Mouse (Mus musculus): ENCODE measurements at regions not wholly inside any gene's neighbourhood (a gene's known extent, or its start where the extent isn't known, plus 50 kb on each side); places are given as distances from the start of the nearest gene placed in this dataset.

- DNase-seq (ENCODE audit: low spot score in 2 of 2), result no peak
Observed at GRCm38 (mm10) chr2:115309856-115310631, 271.5 kb upstream of the BC052040 start.

GRCm38 (mm10) chr2:115318551-115318950 is 263.0 kb upstream of the BC052040 start:
- no peak for DNase-seq (ENCODE audit: low spot score in 2 of 2)

DNA sequence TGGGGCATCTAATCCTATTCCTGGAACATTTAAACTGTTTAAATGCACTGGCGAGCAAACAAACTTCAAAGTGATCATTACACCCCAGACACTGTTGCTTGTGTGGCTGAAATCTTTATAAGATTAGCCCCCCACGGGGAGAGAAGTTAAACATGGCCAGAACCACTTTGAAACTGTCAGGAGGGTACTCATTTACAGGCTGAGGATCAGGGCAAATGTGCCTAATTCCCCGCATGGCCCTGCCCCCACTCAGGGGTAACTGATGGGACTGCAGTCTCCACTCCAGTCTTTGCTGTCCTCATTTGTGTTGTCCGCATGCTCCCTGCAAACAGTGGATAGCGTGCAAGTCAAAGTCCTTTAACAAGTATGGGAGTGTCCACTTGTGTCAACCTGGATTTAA is 258.9 kb upstream of the BC052040 start:
- DNase-seq (ENCODE audit: low spot score in 2 of 2), result no peak

DNA sequence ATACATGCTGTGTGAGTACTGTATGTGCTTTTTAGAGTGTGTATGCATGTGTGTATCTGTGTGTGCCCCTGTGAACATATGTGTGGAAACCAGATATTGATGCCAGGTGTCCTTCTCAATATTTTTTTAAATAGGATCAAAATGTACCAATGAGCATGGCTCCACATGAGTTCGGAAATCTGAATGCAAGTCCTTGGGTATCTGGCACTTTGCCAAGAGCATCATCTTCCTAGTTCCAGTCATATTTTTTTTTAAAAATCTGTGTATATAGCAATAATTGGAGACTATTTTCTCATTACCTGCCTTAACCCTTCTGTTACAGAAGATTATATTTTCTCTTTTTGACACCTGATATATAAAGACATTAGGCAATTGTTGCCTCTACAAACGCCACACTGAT is 255.0 kb upstream of the BC052040 start:
- DNase-seq (ENCODE audit: low spot score in 2 of 2), result no peak

DNA sequence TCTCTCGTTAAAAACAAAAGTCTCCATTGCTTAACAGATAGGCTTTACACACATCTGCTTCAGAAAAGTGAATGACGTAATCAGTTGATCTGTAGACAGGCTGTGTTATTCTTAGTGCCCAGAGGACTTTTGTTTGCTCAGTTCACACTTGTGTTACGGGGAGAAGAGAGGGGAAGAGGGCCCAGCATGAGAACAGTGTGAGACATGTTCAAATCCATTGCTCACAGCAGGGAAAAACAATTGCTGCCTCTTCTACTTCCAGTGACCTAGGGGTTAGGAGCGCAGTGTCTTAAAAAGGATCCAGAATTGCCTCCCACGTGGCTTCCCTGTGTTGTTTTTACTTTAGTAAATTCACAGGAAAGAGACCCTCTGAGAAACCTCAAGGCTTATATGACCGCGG is 243.3 kb upstream of the BC052040 start:
- no peak for DNase-seq (ENCODE audit: low spot score in 2 of 2)

DNA sequence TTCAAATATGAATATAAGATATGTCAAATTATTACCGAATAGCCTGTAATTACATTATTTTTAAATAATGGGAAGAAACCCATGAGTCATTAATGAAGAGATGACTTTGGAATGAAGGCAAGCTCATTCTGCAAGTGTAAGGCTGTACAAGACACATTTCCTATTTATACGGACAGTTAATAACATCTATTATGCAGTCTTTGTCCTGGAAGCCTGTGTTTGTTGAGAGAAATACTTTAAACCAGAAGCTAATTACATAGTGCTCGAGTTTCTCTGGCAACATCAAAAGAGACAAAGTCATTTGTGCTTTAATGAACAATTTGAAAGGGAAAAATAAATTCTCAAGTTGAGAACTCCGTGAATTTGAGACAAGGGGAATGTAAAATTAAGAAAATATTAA is 242.5 kb upstream of the BC052040 start:
- no peak for DNase-seq (ENCODE audit: low spot score in 2 of 2)

- DNase-seq (ENCODE audit: low spot score in 2 of 2), result no peak
Observed at GRCm38 (mm10) chr2:115342360-115342759, 239.2 kb upstream of the BC052040 start.

- no peak for DNase-seq (ENCODE audit: low spot score in 2 of 2)
Observed at GRCm38 (mm10) chr2:115346551-115346950, 235.0 kb upstream of the BC052040 start.

- no peak for DNase-seq (ENCODE audit: low spot score in 2 of 2)
Observed at GRCm38 (mm10) chr2:115348263-115348662, 233.3 kb upstream of the BC052040 start.

DNA sequence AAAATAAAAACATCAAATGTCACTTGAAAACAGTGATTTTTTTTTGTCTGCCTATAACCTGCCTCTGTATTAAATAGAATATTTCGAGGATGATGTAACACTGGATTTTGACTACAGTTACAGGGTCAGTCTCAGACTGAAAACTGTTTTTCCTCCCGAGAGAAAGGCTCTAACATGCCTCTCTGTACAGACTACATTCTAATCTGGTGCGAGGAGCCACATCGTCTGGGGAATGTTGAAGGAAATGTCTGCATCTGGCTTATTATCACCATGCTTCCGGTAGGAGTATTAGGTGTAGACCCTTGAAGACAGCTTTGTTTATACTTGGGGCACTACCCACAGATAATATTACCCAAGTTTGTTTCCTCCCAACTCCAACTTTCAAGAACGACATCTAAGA is 210.4 kb upstream of the BC052040 start:
- DNase-seq (ENCODE audit: low spot score in 2 of 2), result no peak

DNA sequence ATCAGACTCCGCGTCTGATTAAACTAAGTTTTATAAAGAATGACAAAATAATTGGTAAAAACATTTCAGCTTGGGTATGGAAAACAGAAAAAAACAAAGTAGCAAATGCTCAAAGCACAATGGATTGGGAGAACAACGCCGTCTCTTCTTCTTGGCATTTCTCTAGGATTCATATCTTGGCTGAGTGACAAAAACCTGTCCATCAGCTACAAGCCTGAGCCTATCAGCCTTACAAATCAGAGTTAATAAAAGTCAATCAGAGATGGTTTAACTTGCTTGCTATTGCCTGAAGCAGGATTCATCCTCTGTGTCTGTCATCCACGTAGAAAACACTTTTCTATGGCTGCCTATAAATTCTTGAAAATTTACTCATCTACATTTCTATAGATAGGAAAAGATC is 206.2 kb upstream of the BC052040 start:
- no peak for DNase-seq (ENCODE audit: low spot score in 2 of 2)

DNA sequence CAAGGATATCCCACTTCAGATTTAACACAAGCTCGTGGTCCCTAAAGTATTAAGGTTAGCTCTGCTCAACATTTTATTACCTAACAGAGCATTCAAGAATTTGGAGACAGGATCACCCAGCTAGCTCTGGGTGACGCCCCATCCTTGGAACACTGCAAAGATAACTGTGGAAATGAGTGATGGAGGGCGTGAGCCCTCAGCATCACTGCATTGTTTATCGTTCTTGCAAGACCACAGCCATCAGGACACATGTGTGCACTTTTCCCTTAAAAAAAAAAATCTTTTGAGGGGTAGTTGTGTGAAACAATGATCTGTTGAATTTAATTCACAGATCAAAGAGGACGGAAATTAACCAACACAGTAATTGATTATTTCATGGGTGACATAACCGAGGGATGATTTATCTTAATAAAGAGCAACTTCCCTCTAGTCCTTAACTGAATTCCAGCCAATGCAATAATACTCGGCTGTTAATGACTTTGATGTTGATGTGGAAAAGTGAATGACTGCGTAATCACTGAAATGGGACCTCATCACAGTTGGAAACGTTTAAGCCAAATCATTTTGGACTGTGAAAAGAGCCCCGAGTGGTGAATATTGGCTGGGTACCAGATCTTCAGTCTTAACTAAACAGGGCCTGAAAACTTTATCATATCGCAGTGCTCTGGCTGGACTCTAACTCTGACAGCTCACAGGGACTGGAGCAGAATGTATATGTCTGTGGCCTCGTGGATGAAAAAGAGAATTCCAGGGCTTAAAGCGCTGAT is 196.9 kb upstream of the BC052040 start:
- no peak for DNase-seq (ENCODE audit: low spot score in 2 of 2)

DNA sequence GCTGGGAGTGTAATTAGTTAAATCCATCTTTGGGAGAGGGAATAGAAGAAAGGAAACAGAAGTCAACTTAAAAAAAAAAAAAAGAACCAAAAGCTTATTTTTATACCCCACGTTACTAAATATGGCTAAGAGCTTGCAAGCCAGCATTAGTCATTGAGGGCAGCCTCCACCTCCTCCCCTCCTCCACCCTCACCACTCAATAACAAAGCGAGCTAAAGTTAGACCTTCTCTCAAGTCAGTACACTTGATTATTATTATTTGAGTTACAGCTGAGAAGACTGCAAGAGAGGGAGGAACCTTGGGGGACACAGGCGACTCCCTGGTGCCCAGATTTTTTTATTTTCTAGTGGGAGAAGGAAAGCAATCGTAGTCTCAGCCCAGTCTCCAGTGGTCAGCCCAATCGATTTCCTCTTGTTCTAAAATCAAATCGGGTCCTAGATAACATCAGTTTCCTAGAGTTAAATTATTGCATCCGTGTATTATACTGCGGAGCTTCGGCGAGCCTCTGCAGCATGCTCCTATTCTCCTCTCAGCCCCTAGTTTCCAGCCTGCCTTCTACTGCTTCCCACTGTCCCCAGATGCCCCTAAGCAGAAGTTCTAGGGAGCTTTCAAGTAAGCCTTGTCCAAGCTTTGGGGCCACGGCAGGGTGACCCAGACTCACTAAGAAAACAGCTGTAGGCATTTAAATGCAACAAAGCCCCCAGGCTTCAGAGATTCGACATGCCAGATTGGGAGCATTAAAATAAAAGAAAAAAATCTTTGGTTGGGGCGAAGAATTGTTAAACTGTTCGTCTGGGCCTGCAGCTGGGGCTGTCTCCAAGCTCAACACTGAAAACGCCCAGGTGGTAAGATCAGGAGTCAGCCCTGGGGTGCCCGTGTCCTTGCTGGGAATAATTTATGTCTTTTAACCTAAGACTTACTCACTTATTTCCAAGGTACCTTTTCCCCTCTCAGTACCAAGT is 196.0 kb upstream of the BC052040 start:
- DNase-seq (ENCODE audit: low spot score in 2 of 2), result no peak

- no peak for DNase-seq (ENCODE audit: low spot score in 2 of 2)
Observed at GRCm38 (mm10) chr2:115391575-115391974, 189.9 kb upstream of the BC052040 start.

DNA sequence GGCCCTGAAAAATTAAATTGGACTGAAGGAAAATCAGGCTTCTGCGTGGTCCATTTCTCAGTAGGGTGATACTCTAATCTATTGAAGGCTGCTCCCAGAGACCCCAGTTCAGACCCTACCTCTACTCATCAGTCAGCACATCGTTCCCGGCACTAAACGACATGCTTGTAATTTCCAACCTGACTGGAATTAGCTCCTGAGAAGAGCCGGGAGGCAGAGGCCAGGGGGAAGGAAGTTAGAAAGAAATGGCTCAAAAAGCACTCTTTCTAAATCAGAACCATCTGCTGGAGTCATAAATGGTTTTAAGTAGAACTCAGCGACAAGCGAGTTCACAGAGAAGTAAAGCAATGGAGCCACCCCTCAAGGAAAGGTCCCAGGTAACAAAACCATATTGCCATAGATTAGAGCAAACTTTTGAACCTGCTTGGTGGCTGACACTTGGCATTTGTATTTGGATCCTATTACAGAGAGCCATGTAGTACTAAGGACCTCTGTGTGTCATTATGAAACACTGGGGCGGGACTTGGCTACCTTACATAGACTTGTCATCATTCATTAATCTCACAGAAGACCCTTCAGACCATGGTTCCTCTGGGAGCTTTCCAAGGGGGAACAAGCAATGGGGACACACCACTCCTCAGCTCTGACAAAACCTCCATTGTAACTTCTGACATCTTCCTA is 189.3 kb upstream of the BC052040 start:
- DNase-seq (ENCODE audit: low spot score in 2 of 2), result no peak

GRCm38 (mm10) chr2:115394091-115394490 is 187.4 kb upstream of the BC052040 start:
- no peak for DNase-seq (ENCODE audit: low spot score in 2 of 2)

DNA sequence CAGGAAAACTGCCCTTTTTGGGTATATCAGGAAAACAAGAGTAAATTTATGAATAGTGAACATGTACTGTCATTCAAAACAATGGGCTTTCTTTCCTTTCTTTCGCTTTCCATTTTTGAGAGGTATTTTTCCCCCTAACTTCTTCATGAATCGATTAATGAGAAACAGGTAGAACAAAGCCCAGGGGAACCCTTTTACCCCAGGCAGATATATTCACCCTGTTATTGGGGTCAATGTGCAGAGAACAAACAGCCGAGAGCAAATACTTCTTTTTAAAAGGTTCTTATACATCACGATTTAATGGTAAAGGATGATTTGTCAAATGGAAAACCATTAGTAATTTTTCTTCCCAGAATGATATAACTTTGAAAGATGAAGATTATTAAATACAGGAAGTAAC is 183.0 kb upstream of the BC052040 start:
- DNase-seq (ENCODE audit: low spot score in 2 of 2), result no peak

- no peak for DNase-seq (ENCODE audit: low spot score in 2 of 2)
Observed at GRCm38 (mm10) chr2:115399107-115399740, 182.3 kb upstream of the BC052040 start.

- no peak for DNase-seq (ENCODE audit: low spot score in 2 of 2)
Observed at GRCm38 (mm10) chr2:115399987-115400550, 181.4 kb upstream of the BC052040 start.

DNA sequence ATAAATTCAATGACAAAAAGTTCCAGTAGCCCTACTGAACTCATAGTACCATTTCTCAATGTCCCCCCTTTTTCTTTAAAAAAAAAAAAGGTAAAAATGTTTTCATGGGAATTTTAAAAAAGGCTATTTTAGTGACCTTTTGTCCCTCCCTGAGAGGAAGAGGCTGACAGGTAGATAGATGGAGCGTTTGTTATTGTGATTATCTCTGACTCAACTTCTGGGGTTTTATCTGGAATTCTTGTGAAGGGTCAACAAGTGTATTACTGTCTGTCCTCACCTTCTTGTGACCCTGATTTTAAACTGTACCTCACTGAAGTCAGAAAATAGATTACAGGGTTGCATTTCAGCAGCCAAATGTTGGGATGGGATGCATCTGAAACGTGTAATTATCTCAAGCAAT is 179.3 kb upstream of the BC052040 start:
- no peak for DNase-seq (ENCODE audit: low spot score in 2 of 2)

DNA sequence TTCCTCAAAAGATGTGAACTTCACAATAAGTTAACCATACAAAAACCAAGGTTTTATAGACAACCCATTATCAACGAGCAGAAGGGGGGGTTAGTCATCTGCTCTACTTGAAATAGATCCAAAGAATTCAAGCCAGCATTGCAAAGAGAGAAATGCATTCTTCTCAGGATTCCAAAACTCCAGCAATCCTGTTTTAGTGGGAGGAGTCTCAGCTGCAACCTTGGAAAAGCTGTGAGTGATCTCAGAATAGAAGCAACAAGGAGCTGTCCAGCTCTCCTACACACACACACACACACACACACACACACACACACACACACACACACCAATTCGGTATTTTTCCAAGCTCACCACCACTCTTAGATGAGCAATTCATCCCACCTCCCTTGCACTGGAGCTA is 149.0 kb upstream of the BC052040 start:
- no peak for DNase-seq (ENCODE audit: low spot score in 2 of 2)

Data from spleen, postnatal 10 days (tissue).